Mouse (Mus musculus) layer of hippocampus, adult 8-10 months (tissue): ENCODE measurements at regions not wholly inside any gene's neighbourhood (a gene's known extent, or its start where the extent isn't known, plus 50 kb on each side); places are given as distances from the start of the nearest gene placed in this dataset.

Source experiments
- DNase-seq, 2 experiments: peaks; one replicate each; pipeline ENCODE4 v3.0.0; 2022; ENCODE audit warnings: low spot score in 2 of 2

DNA sequence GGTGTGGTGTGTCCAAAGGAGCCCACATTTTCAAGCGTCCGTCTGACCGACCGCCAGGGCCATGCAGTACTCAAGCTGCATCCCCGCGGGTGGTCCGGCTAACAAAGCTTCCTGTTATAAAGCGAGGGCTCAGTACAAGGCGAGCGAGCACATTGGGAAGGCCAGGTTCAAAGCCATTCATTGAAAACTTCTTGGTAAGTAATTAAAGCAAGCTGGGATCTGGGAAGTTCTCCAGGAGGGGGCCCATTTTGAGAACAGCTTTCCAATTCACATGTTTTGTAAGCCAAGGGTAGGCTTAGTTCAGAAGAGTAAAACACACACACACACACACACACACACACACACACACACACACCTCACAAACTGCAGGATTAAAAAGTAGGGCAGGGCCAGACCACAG lies 57.3 kb upstream of the Prep start:
- DNase-seq, result peak; percentile 44 to 50

GRCm38 (mm10) chr10:45009235-45009634 lies 57.8 kb upstream of the Prep start:
- no peak for DNase-seq

- DNase-seq, result no peak
These were observed 62.9 kb upstream of the Prep start for GRCm38 (mm10) chr10:45004037-45004653.

DNA sequence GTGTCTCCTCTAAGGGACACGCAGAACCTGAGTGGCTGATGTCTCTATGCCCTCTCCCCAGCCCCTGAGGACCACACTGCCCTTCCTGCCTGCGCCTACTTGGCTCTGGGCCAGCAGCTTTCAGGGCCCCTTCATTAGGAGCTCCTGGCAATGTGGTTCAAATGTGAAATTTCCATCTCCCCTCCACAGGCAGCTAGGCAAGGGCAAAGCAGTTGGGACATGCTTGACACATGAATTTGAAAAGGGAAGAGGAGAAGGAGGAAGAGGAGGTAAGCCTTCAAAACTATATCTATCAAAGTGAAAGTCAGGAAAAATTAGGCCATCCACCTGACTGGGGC lies 63.7 kb upstream of the Prep start:
- DNase-seq, result no peak

GRCm38 (mm10) chr10:45002637-45003343 lies 64.2 kb upstream of the Prep start:
- DNase-seq, result no peak

- peak in 1 of 2 experiments; percentile 33 for DNase-seq
These were observed 65.8 kb upstream of the Prep start for GRCm38 (mm10) chr10:45000873-45001859.

- no peak for DNase-seq
These were observed 66.8 kb upstream of the Prep start for GRCm38 (mm10) chr10:45000027-45000840.

DNA sequence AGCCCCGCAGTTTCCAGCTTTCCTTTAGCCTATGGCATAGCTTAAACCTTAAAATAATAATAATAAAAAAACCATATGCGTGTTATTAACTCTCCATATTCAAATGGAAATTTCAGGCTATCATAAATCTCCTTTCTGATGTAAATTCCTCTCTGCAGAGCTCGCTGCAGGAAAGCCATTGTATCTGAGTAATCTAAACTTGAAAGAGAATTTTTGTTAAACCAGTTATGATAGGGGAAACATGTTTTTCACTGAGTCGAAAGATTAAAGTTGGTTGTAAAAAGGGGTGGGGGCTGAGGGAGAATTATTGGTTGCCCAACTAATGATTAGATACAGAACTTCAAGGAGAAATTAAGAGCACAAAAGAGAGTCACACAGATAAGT lies 69.1 kb upstream of the Prep start:
- DNase-seq, result no peak

- no peak for DNase-seq
These were observed 69.7 kb upstream of the Prep start for GRCm38 (mm10) chr10:44997184-44997905.

DNA sequence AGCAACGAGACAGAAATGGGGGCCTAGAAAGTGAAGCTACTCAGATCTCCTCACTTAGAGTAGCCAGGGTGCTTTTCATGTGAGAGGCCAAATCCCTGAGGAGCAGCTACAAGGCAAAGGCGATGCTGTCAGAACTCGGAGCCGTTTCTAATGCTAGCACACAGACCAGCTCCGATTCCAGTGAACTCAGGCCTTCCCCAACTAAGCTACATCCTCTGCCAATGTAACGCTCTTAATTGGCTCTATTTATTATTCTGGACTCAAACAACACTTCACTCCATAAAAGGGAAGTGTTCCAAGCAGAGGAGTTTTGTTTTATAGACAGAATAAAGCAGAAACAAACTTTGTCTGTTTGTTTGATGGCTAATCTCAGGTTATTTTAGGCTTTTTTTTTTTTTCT lies 71.2 kb upstream of the Prep start:
- no peak for DNase-seq

- no peak for DNase-seq
These were observed 72.4 kb upstream of the Prep start for GRCm38 (mm10) chr10:44994385-44995281.

DNA sequence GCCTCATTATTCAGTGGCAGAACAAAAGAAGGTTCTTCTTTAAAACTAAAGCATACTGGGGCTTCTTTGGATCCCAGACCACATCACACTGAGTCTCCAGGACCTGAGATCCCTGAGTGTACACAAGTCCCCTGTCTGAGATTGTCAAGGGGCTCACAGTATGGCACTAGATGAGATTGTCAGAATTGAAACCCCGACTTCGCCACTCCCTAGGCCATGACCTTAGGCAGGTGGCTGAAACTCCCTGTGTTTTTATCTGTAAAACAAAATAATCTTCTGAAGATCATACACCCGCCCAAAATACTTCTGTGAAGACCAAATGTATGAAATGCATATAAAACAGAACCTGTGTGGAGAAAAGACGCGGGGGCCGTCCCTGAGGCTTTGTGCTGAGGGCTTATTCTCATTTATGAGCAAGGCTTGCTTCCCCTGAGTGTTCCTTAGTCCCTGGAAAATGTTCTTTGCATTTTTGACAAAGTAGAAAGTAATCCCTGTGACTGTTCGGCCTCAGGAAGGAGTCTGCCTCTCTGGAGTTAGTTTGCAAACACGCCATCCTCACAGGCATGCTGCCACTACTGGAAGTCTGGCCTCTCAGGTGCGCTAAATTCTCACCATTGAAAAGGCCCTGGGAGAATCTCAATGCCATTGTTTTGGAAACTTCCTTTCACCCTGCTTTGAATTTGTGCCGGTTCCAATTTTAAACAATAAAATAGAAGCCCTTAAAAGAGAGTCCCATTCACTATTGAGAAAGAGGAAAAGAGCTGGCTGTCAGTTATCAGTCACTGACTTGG lies 73.3 kb upstream of the Prep start:
- DNase-seq, result no peak

DNA sequence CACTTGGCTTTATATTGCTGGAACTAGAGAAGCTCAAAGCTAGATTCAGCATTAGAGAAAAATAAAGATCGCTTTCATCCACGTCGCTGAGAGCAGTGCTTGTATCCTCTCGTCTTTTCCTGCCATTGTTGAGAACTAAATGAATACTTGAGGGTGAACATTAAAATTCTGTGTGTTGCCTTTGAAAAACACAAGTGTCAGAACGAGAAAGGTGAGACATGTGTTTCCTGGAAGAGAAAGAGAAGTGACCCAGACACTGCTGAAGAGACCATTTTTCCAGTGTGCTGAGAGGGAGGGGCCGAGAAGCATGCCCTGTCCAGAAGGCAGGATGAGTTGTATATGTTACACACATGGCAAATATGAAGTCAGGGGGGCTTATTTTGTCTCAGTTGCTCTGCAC lies 77.5 kb upstream of the Prep start:
- no peak for DNase-seq

- DNase-seq, result no peak
These were observed 78.2 kb upstream of the Prep start for GRCm38 (mm10) chr10:44988756-44989155.

GRCm38 (mm10) chr10:44987615-44988014 lies 79.4 kb upstream of the Prep start:
- DNase-seq, result no peak

DNA sequence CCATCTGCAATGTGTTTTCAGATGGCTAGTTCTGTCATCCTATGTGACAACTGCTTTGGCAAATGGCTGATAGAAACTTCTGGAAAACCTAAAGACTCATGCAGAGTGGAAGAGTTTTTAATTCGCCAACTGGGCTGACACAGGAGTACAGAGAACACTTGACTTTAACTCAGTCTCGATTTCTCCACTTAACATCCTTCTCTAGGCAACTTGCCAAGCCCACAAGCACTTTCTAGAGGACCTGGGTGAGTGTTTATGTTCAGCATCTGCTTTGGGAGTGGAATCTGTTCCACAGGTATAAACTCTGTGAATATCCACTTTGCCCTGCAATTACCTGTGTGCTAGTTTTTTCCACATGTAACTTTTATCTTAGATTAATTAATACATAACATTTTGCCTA lies 85.1 kb upstream of the Prep start:
- DNase-seq, result no peak

GRCm38 (mm10) chr10:44976815-44977214 lies 90.2 kb upstream of the Prep start:
- no peak for DNase-seq

- no peak for DNase-seq
These were observed 95.1 kb upstream of the Prep start for GRCm38 (mm10) chr10:44971911-44972310.

DNA sequence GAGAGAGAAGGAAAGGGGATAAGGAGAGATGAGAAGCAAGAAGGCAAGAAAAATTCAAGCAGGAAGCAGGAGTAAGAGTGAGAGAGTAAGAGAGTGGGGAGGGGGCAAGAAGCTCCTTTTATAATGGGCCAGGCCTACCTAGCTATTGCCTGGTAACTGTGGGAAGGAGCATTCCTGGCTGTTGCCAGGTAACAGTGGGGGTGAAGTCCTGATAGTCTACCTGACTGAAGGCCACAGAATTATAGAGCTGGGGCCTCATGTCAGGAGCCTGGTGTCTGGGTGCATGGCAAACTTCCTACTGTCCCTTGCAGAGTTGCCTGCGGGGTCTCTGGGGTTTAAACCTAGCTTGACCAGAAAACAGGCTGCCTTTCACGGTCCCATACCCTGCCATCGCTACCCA lies 107.0 kb upstream of the Prep start:
- DNase-seq, result no peak
